Mouse (Mus musculus): ENCODE measurements around the gene P4htm.

DNA sequence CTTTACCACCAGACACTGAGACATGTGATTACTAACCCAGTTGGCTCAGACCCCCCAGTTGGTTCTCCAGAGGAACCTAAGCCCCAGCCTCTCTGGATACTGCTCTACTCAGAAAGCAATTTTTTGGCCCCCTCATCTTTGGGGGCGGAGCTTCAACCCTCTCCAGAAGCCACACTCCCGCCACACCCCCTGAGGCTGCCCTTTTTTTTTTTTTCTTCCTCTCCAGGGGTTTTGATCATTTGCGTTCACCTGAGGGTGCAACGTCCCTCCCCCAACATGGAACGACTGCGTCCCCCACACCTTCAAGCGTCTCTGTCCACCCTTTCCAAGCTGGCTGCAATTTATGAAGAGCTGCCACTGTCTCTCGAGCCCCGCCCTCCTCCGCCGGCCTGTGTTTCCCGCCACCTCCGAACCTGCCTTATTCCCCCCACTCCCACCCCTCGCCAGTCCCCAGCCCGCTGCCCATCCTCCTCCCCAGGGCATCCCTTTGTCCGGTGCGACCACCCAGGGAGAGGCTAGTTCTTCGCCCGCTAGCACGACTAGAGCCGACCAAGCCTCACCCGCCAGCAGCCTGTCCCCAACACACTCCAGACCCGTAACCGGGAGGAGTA lies 19.4 kb downstream of the P4htm start:
- no peak for TF ChIP-seq CTCF (conservative IDR thresholded peaks at IDR 0.05; ENCODE audit: insufficient read depth, insufficient read length, low read depth, low read length)
- TF ChIP-seq POLR2A (IDR thresholded peaks at IDR 0.05; ENCODE audit: low read depth, low read length): no peak

Measured in kidney, adult 2 months (tissue).